7 mouse cellular contexts compared by ENCODE assay signal in genomic region chr2:162943148-162943846, GRCm38 (mm10). TPM values are rescaled to one million over a fixed set of nuclear protein-coding genes. Genes with fewer than 3 reads are reported as not detected.
DNase-seq lines count a peak whose midpoint lies in the region; ATAC-seq and TF ChIP-seq lines count a peak whose summit lies in the region.

L3mbtl1 (plus strand) TSS chr2:162943472.

- TF ChIP-seq CTCF in ES-Bruce4 (IDR thresholded peaks at IDR 0.05; ENCODE audit: low read depth, low read length), result no peak
- TF ChIP-seq CTCF in cortical plate, adult 2 months (IDR thresholded peaks at IDR 0.05; ENCODE audit: extremely low read depth, insufficient read depth, low read length), result no peak
- TF ChIP-seq CTCF in stomach, postnatal 0 days (IDR thresholded peaks at IDR 0.05; ENCODE audit: low read depth), result no peak

- H3K9me3 ChIP-seq in ES-Bruce4 (replicated peaks; ENCODE audit: control insufficient read depth, insufficient read depth, low read length, poor library complexity, severe bottlenecking), result no peaks in the 10 kb centered on the region
- H3K9me3 ChIP-seq in heart, embryonic 14.5 days (ENCODE audit: control insufficient read depth, low read length), result no peaks in the 10 kb centered on the region
- no peaks in the 10 kb centered on the region for H3K9me3 ChIP-seq in stomach, postnatal 0 days (ENCODE audit: control insufficient read depth, low read length)

- peaks cover 18% of the 10 kb centered on the region for H3K36me3 ChIP-seq in ES-Bruce4 (ENCODE audit: control insufficient read depth, insufficient read depth, low read length, poor library complexity, severe bottlenecking)
- peaks cover 29% of the 10 kb centered on the region for H3K36me3 ChIP-seq in heart, embryonic 14.5 days (ENCODE audit: control insufficient read depth, insufficient read depth, low read length)
- H3K36me3 ChIP-seq in stomach, postnatal 0 days (ENCODE audit: control insufficient read depth, insufficient read depth, low read length), result peaks cover 8% of the 10 kb centered on the region; the same call in 1 of the 2 replicates

- ATAC-seq in CD4-positive, CD25-positive, alpha-beta regulatory T cell, adult 4 months, result peak; percentile 13
- peak; percentile 31; the same call in 1 of the 2 replicates for ATAC-seq in heart, embryonic 14.5 days (ENCODE audit: insufficient number of reproducible peaks, insufficient read depth, low FRiP score, low read depth)
- 0 out of 2 replicates have a peak, but pooled peaks have one; percentile 14 for ATAC-seq in megakaryocyte-erythroid progenitor cell, adult 5-6 weeks (replicated peaks; ENCODE audit: low FRiP score, low TSS enrichment, poor library complexity, severe bottlenecking)
- 0 out of 2 replicates have a peak, but pooled peaks have one; percentile 33 for ATAC-seq in stomach, postnatal 0 days (ENCODE audit: low FRiP score, low TSS enrichment)

- H3K9ac ChIP-seq in ES-Bruce4 (ENCODE audit: low read depth, poor library complexity, severe bottlenecking), result peak within 1 kb of the TSS; percentile 31
- peak within 1 kb of the TSS; percentile 69 for H3K9ac ChIP-seq in heart, embryonic 14.5 days (ENCODE audit: low read length)
- H3K9ac ChIP-seq in stomach, postnatal 0 days (ENCODE audit: low read length), result peak within 1 kb of the TSS; percentile 62

- TF ChIP-seq EP300 in ES-Bruce4 (IDR thresholded peaks at IDR 0.05; ENCODE audit: insufficient read depth, low read depth, low read length), result no peak
- TF ChIP-seq EP300 in stomach, postnatal 0 days (optimal IDR thresholded peaks at IDR 0.05), result no peak

- peak within 1 kb of the TSS; percentile 66 for H3K4me3 ChIP-seq in ES-Bruce4 (ENCODE audit: low read depth, low read length)
- H3K4me3 ChIP-seq in cortical plate, adult 2 months (ENCODE audit: insufficient read depth, low read length), result peak within 1 kb of the TSS; percentile 78
- H3K4me3 ChIP-seq in heart, embryonic 14.5 days (ENCODE audit: control insufficient read depth in 1 of 2, insufficient read depth in 1 of 2, low read depth in 1 of 2, low read length in 2 of 2), result peak within 1 kb of the TSS; percentile 56
- peak within 1 kb of the TSS; percentile 52 for H3K4me3 ChIP-seq in stomach, postnatal 0 days (ENCODE audit: low read depth, low read length)

- TF ChIP-seq POLR2A in ES-Bruce4 (IDR thresholded peaks at IDR 0.05; ENCODE audit: insufficient read depth, low read length), result no peak
- TF ChIP-seq POLR2A in cortical plate, adult 2 months (IDR thresholded peaks at IDR 0.05; ENCODE audit: extremely low read depth, insufficient read depth, low read length), result no peak; the same call in 1 of the 2 replicates

- no peaks in the 10 kb centered on the region for H3K27me3 ChIP-seq in ES-Bruce4 (ENCODE audit: control insufficient read depth, insufficient read depth, low read length, poor library complexity, severe bottlenecking)
- peaks cover 16% of the 10 kb centered on the region; the same call in 1 of the 2 replicates for H3K27me3 ChIP-seq in heart, embryonic 14.5 days (ENCODE audit: control insufficient read depth, insufficient read depth, low read length)
- no peaks in the 10 kb centered on the region for H3K27me3 ChIP-seq in stomach, postnatal 0 days (ENCODE audit: control insufficient read depth, insufficient read depth, low read length)

- under 1% methylated on average over 40 of the region's 40 CpGs for WGBS in heart, embryonic 14.5 days
- WGBS in stomach, postnatal 0 days, result under 1% methylated on average over 38 of the region's 40 CpGs

- H3K4me1 ChIP-seq in ES-Bruce4 (ENCODE audit: control insufficient read depth, insufficient read depth, low read length), result peaks cover 3% of the 10 kb centered on the region
- 0 out of 2 replicates have a peak, but pooled peaks cover 1% of the 10 kb centered on the region for H3K4me1 ChIP-seq in cortical plate, adult 2 months (ENCODE audit: control insufficient read depth, insufficient read depth, low read length)
- peaks cover 2 to 12% of the 10 kb centered on the region in 2 experiments; a peak in 3 of 4 replicates for H3K4me1 ChIP-seq in heart, embryonic 14.5 days (ENCODE audit: control insufficient read depth in 2 of 2, insufficient read depth in 2 of 2, low read length in 2 of 2)
- H3K4me1 ChIP-seq in stomach, postnatal 0 days (replicated peaks; ENCODE audit: control insufficient read depth, insufficient read depth), result peaks cover 6% of the 10 kb centered on the region; the same call in 1 of the 2 replicates

- H3K4me2 ChIP-seq in heart, embryonic 14.5 days (ENCODE audit: low read length), result peak within 1 kb of the TSS; percentile 89
- peak within 1 kb of the TSS; percentile 99 for H3K4me2 ChIP-seq in stomach, postnatal 0 days (replicated peaks; ENCODE audit: low read depth)

- H3K27ac ChIP-seq in ES-Bruce4 (ENCODE audit: insufficient read depth, low read length), result no peak within 1 kb of the TSS
- H3K27ac ChIP-seq in cortical plate, adult 2 months (ENCODE audit: insufficient read depth, low read length), result peak within 1 kb of the TSS; percentile 79
- H3K27ac ChIP-seq in heart, embryonic 14.5 days (replicated peaks in 1 of 2; ENCODE audit: control insufficient read depth in 1 of 2, insufficient read depth in 1 of 2, low read depth in 2 of 2, low read length in 2 of 2), result no peak within 1 kb of the TSS
- H3K27ac ChIP-seq in stomach, postnatal 0 days (replicated peaks), result no peak within 1 kb of the TSS

- DNase-seq in layer of hippocampus, postnatal 10 days (ENCODE audit: low spot score in 2 of 2), result peak; percentile 60 to 74
- peak; percentile 40 for DNase-seq in stomach, postnatal 0 days (ENCODE audit: low spot score)

RNA-seq across cellular contexts. Expression of gene L3mbtl1, which starts in this region (rescaled TPM):
- under 1 TPM in 1 of 2 experiments, not detected in 1; 0.15 TPM for polyA plus RNA-seq in CD4-positive, CD25-positive, alpha-beta regulatory T cell, adult 4 months (2017; shearing (Covaris generic))
- polyA plus RNA-seq in ES-Bruce4 (2011; ENCODE audit: insufficient read depth, insufficient read length, low read depth, missing spikeins), result 1.1 and 2.7 TPM in 2 replicates
- polyA plus RNA-seq in cortical plate, adult 2 months (2012; rRNA removed), result 17.5 and 19.4 TPM in 2 replicates
- polyA plus RNA-seq in heart, embryonic 14.5 days (2014; fragmentation: Nextera tagmentation; extraction: Ambion mirVana), result 0.24 TPM in 1 of 2 replicates, not detected in the other
- total RNA-seq in layer of hippocampus, postnatal 10 days (2021), result 10 to 100 TPM; 25.9 to 30.1 TPM
- total RNA-seq in megakaryocyte-erythroid progenitor cell, adult 5-6 weeks (2014; fragmentation: Nextera tagmentation), result 0.81 TPM in 1 of 2 replicates, not detected in the other
- total RNA-seq in megakaryocyte-erythroid progenitor cell, adult 5-6 weeks (2017), result not detected in 2 replicates
- 0.02 and 0.24 TPM in 2 replicates for polyA plus RNA-seq in stomach, postnatal 0 days (2015; fragmentation: Nextera tagmentation; extraction: Ambion mirVana)

Comparison
In these comparisons a context has a peak if more than half of its experiments do, and no peak if none do; other contexts are left out.
1. RNA of gene L3mbtl1 (total RNA-seq): 25.9 to 30.1 TPM in layer of hippocampus, postnatal 10 days; 0.81 TPM in megakaryocyte-erythroid progenitor cell, adult 5-6 weeks; every median in the first group is over 10 times any median in the second.
2. Peak in ATAC-seq in CD4-positive, CD25-positive, alpha-beta regulatory T cell, adult 4 months; RNA of the gene not detected or under 1 TPM.
3. Peak in ATAC-seq, H3K4me3 ChIP-seq, H3K9ac ChIP-seq and H3K4me2 ChIP-seq in heart, embryonic 14.5 days; RNA of the gene not detected or under 1 TPM.
4. Peak in ATAC-seq in megakaryocyte-erythroid progenitor cell, adult 5-6 weeks; RNA of the gene not detected or under 1 TPM.
5. Peak in DNase-seq, ATAC-seq, H3K4me3 ChIP-seq, H3K9ac ChIP-seq and H3K4me2 ChIP-seq in stomach, postnatal 0 days; RNA of the gene not detected or under 1 TPM.
6. Peak in every context shown above with its lines, with median percentiles within 50 percentile points of each other: ATAC-seq, H3K4me3 ChIP-seq and H3K9ac ChIP-seq.